Mouse (Mus musculus): ENCODE measurements around the gene Clstn2.

Gene Clstn2

GRCm38 (mm10) chr9:97449316-97450050, 583.5 kb downstream of the Clstn2 start:
- DNase-seq: no peak

- no peak for DNase-seq
Measured at GRCm38 (mm10) chr9:97439872-97440636, 592.9 kb downstream of the Clstn2 start.

- no peak for DNase-seq
Measured at GRCm38 (mm10) chr9:97434666-97435065, 598.3 kb downstream of the Clstn2 start.

GRCm38 (mm10) chr9:97429885-97430449, 603.0 kb downstream of the Clstn2 start:
- no peak for DNase-seq

GRCm38 (mm10) chr9:97428127-97428526, 604.9 kb downstream of the Clstn2 start:
- no peak for DNase-seq

GRCm38 (mm10) chr9:97420896-97421295, 612.1 kb downstream of the Clstn2 start:
- DNase-seq: no peak

- no peak for DNase-seq
Measured at GRCm38 (mm10) chr9:97414876-97415668, 617.9 kb downstream of the Clstn2 start.

- no peak for DNase-seq
Measured at GRCm38 (mm10) chr9:97408142-97408541, 624.8 kb downstream of the Clstn2 start.
